Mouse (Mus musculus) C2C12 (cell line): ENCODE data around the gene Fnip2. TPM values are rescaled to one million over a fixed set of nuclear protein-coding genes. Genes with fewer than 3 reads are reported as not detected.

Experiments used
- H3K27me3 ChIP-seq: one replicate; pipeline ENCODE4 v1.6.1; 2011; ENCODE audit not compliant: control insufficient read depth, insufficient read depth, insufficient read length
- H3K36me3 ChIP-seq: one replicate; pipeline ENCODE4 v1.6.1; 2011; ENCODE audit not compliant: control insufficient read depth, insufficient read depth
- H3K4me3 ChIP-seq: one replicate; pipeline ENCODE4 v1.5.1; 2011; ENCODE audit warnings: mild to moderate bottlenecking, control low read depth; ENCODE audit not compliant: poor library complexity, insufficient read depth, severe bottlenecking
- H3K79me2 ChIP-seq: one replicate; pipeline ENCODE4 v1.6.1; 2011; ENCODE audit not compliant: control insufficient read depth, insufficient read depth
- H3K79me3 ChIP-seq: one replicate; pipeline ENCODE4 v1.6.1; 2011; ENCODE audit warnings: low read depth, control low read depth
- H3ac ChIP-seq: one replicate; pipeline ENCODE3; 2011; ENCODE audit warnings: low read depth; ENCODE audit not compliant: control insufficient read depth, insufficient read length
- CEBPB ChIP-seq: IDR thresholded peaks from one replicate; pipeline ENCODE4 v1.6.1; 2011; ENCODE audit warnings: low read depth, mild to moderate bottlenecking, control low read depth, moderate library complexity
- CTCF ChIP-seq: IDR thresholded peaks from one replicate; pipeline ENCODE4 v1.5.1; 2011; ENCODE audit not compliant: control insufficient read depth, insufficient read depth, insufficient read length
- FOSL1 ChIP-seq: IDR thresholded peaks from one replicate; pipeline ENCODE4 v1.8.0; 2011; ENCODE audit warnings: mild to moderate bottlenecking, low read length; ENCODE audit not compliant: poor library complexity, insufficient read depth, severe bottlenecking
- MAX ChIP-seq: IDR thresholded peaks from one replicate; pipeline ENCODE4 v1.6.1; 2011; ENCODE audit warnings: mild to moderate bottlenecking, control low read depth
- MYOD1 ChIP-seq: IDR thresholded peaks from one replicate; pipeline ENCODE4 v1.6.1; 2011; ENCODE audit warnings: low read depth; ENCODE audit not compliant: control insufficient read depth, insufficient read length
- MYOG ChIP-seq: IDR thresholded peaks from one replicate; pipeline ENCODE4 v1.6.1; 2011; ENCODE audit not compliant: control insufficient read depth, insufficient read length; ENCODE audit errors: extremely low read depth
- USF1 ChIP-seq: IDR thresholded peaks from one replicate; pipeline ENCODE4 v1.6.1; 2011; ENCODE audit warnings: low read depth, mild to moderate bottlenecking, control low read depth, moderate library complexity
- polyA plus RNA-seq: library from polyadenylated mRNA; unstranded; fragments of >200 nt; fragmentation: generic; extraction: Trizol; gene quantifications from one replicate; pipeline ENCODE4 v1.2.1, GENCODE M21; 2012; ENCODE audit warnings: missing spikeins

Gene Fnip2
- polyA plus RNA-seq, 1 experiment = 4.0 TPM

- peaks cover 47% of the 10 kb centered on the region for H3K79me2 ChIP-seq
- peaks cover 10% of the 10 kb centered on the region for H3K79me3 ChIP-seq
- no peak for TF ChIP-seq MAX
- no peak for TF ChIP-seq CTCF
- no peak for TF ChIP-seq FOSL1
- no peak for TF ChIP-seq USF1
- TF ChIP-seq CEBPB = no peak
- TF ChIP-seq MYOG = no peak
- no peak for TF ChIP-seq MYOD1
These were observed 29.3 kb downstream of the Fnip2 start for GRCm38 (mm10) chr3:79538342-79538741.

GRCm38 (mm10) chr3:79537626-79538203, 29.9 kb downstream of the Fnip2 start:
- Histone ChIP-seq H3K79me3 (peaks cover 7% of the 10 kb centered on the region), H3K27me3 (no peaks in the 10 kb centered on the region), H3K36me3 (no peaks in the 10 kb centered on the region), H3K79me2 (peaks cover 42% of the 10 kb centered on the region), H3K4me3 (no peak overlapping the region), H3ac (no peak overlapping the region)
- TF ChIP-seq MAX (no peak), CEBPB (no peak), FOSL1 (no peak), CTCF (no peak), USF1 (no peak), MYOG (no peak), MYOD1 (no peak)

More at GRCm38 (mm10) chr3:79538342-79538741, 29.3 kb downstream of the Fnip2 start:
- Histone ChIP-seq H3K4me3 (no peak overlapping the region), H3K27me3 (no peaks in the 10 kb centered on the region), H3K36me3 (no peaks in the 10 kb centered on the region), H3ac (no peak overlapping the region)

- Histone ChIP-seq H3K27me3 (no peaks in the 10 kb centered on the region), H3K79me3 (peaks cover 7% of the 10 kb centered on the region), H3ac (no peak overlapping the region), H3K79me2 (peaks cover 48% of the 10 kb centered on the region), H3K36me3 (no peaks in the 10 kb centered on the region), H3K4me3 (no peak overlapping the region)
- TF ChIP-seq CTCF = no peak
- TF ChIP-seq MYOD1 = peak; percentile 38
- no peak for TF ChIP-seq MAX
These were observed 30.6 kb downstream of the Fnip2 start for GRCm38 (mm10) chr3:79537023-79537422.

- H3K79me3 ChIP-seq = peaks cover 13% of the 10 kb centered on the region
- H3K36me3 ChIP-seq = no peaks in the 10 kb centered on the region
- no peak for TF ChIP-seq MYOG
- no peak for TF ChIP-seq CTCF
- TF ChIP-seq CEBPB = no peak
- no peak for TF ChIP-seq MAX
- no peak for TF ChIP-seq FOSL1
- no peak for TF ChIP-seq MYOD1
- no peak for TF ChIP-seq USF1
- peaks cover 42% of the 10 kb centered on the region for H3K79me2 ChIP-seq
- H3K27me3 ChIP-seq = no peaks in the 10 kb centered on the region
- no peak overlapping the region for H3K4me3 ChIP-seq
- H3ac ChIP-seq = no peak overlapping the region
These were observed 35.9 kb downstream of the Fnip2 start for GRCm38 (mm10) chr3:79531581-79532271.

- TF ChIP-seq MYOD1 (no peak), MAX (no peak)
- Histone ChIP-seq H3K79me3 (peaks cover 17% of the 10 kb centered on the region), H3K27me3 (no peaks in the 10 kb centered on the region), H3K4me3 (no peak overlapping the region), H3K79me2 (peaks cover 46% of the 10 kb centered on the region), H3K36me3 (no peaks in the 10 kb centered on the region), H3ac (no peak overlapping the region)
These were observed 38.0 kb downstream of the Fnip2 start for GRCm38 (mm10) chr3:79529499-79530096.

- peaks cover 51% of the 10 kb centered on the region for H3K79me2 ChIP-seq
- H3ac ChIP-seq = no peak overlapping the region
- no peak overlapping the region for H3K4me3 ChIP-seq
- H3K27me3 ChIP-seq = no peaks in the 10 kb centered on the region
- TF ChIP-seq MYOD1 = no peak
- no peak for TF ChIP-seq CTCF
- no peak for TF ChIP-seq MYOG
- no peak for TF ChIP-seq MAX
- TF ChIP-seq USF1 = no peak
- TF ChIP-seq FOSL1 = no peak
- no peak for TF ChIP-seq CEBPB
- H3K36me3 ChIP-seq = no peaks in the 10 kb centered on the region
- H3K79me3 ChIP-seq = peaks cover 17% of the 10 kb centered on the region
These were observed 39.1 kb downstream of the Fnip2 start for GRCm38 (mm10) chr3:79528451-79528850.
